Comparison of ENCODE assay signal across 20 mouse cellular contexts in genomic region chr16:30633906-30634746, GRCm38 (mm10). TPM values are rescaled to one million over a fixed set of nuclear protein-coding genes. Genes with fewer than 3 reads are reported as not detected.
A peak's percentile ranks its signal among the peaks of the same experiment; 100 is the strongest.
DNase-seq lines count a peak whose midpoint lies in the region; ATAC-seq and TF ChIP-seq lines count a peak whose summit lies in the region.
"Had no signal": no experiment of that assay in that cellular context is flagged by ENCODE, and none has a peak within 500 bp of the region (broad histone marks: within the 10 kb centered on the region; RNA-seq: fewer than 3 reads in every experiment).

No protein-coding gene starts in this region.

- WGBS in kidney, embryonic 16.5 days: 32% methylated on average over 8 of the region's 8 CpGs
- WGBS in embryonic facial prominence, embryonic 10.5 days: 65% methylated on average over 8 of the region's 8 CpGs
- 36% methylated on average over 8 of the region's 8 CpGs for WGBS in thymus, adult 2 months
- WGBS in forebrain, embryonic 11.5 days: 73% methylated on average over 8 of the region's 8 CpGs

- TF ChIP-seq POLR2A in thymus, adult 2 months (IDR thresholded peaks at IDR 0.05; ENCODE audit: control insufficient read depth, extremely low read depth, insufficient read depth, low read length, poor library complexity): no peak

- H3K9me3 ChIP-seq in kidney, embryonic 16.5 days (ENCODE audit: low read length): no peaks in the 10 kb centered on the region
- H3K9me3 ChIP-seq in embryonic facial prominence, embryonic 10.5 days: no peaks in the 10 kb centered on the region
- H3K9me3 ChIP-seq in forebrain, embryonic 11.5 days (ENCODE audit: control insufficient read depth, low read length): no peaks in the 10 kb centered on the region
- H3K9me3 ChIP-seq: forebrain, embryonic 13.5 days; hindbrain, embryonic 15.5 days; limb, embryonic 15.5 days; liver, embryonic 15.5 days; midbrain, embryonic 13.5 days had no signal

- no peaks in the 10 kb centered on the region for H3K4me1 ChIP-seq in kidney, embryonic 16.5 days (ENCODE audit: insufficient read depth, low read length)
- peaks cover 8% of the 10 kb centered on the region for H3K4me1 ChIP-seq in embryonic facial prominence, embryonic 10.5 days
- H3K4me1 ChIP-seq in thymus, adult 2 months (replicated peaks; ENCODE audit: control insufficient read depth, insufficient read depth, low read length): peaks cover 21% of the 10 kb centered on the region
- no peaks in the 10 kb centered on the region for H3K4me1 ChIP-seq in forebrain, embryonic 11.5 days (replicated peaks; ENCODE audit: control insufficient read depth, insufficient read depth, low read length)
- H3K4me1 ChIP-seq: forebrain, embryonic 13.5 days; hindbrain, embryonic 15.5 days; limb, embryonic 15.5 days; liver, embryonic 15.5 days; midbrain, embryonic 13.5 days had no signal

- no peak overlapping the region for H3K4me2 ChIP-seq in kidney, embryonic 16.5 days (replicated peaks; ENCODE audit: low read depth, low read length)
- no peak overlapping the region for H3K4me2 ChIP-seq in forebrain, embryonic 11.5 days (ENCODE audit: low read depth, low read length, severe bottlenecking)
- H3K4me2 ChIP-seq: forebrain, embryonic 13.5 days; hindbrain, embryonic 15.5 days; limb, embryonic 15.5 days; liver, embryonic 15.5 days; midbrain, embryonic 13.5 days had no signal

- H3K36me3 ChIP-seq in kidney, embryonic 16.5 days (ENCODE audit: insufficient read depth, low read length): no peaks in the 10 kb centered on the region
- H3K36me3 ChIP-seq in embryonic facial prominence, embryonic 10.5 days (replicated peaks): no peaks in the 10 kb centered on the region
- H3K36me3 ChIP-seq in thymus, adult 2 months (ENCODE audit: control insufficient read depth, insufficient read depth, low read length): no peaks in the 10 kb centered on the region
- no peaks in the 10 kb centered on the region for H3K36me3 ChIP-seq in forebrain, embryonic 11.5 days (ENCODE audit: control insufficient read depth, insufficient read depth, low read length)
- H3K36me3 ChIP-seq: hindbrain, embryonic 15.5 days; limb, embryonic 15.5 days; liver, embryonic 15.5 days; midbrain, embryonic 13.5 days had no signal

- no peaks in the 10 kb centered on the region for H3K27me3 ChIP-seq in kidney, embryonic 16.5 days (ENCODE audit: insufficient read depth, low read length)
- H3K27me3 ChIP-seq in embryonic facial prominence, embryonic 10.5 days (replicated peaks; ENCODE audit: low read depth, poor library complexity, severe bottlenecking): no peaks in the 10 kb centered on the region
- no peaks in the 10 kb centered on the region for H3K27me3 ChIP-seq in thymus, adult 2 months (ENCODE audit: control insufficient read depth, insufficient read depth, low read length)
- no peaks in the 10 kb centered on the region for H3K27me3 ChIP-seq in forebrain, embryonic 11.5 days (ENCODE audit: control insufficient read depth, insufficient read depth, low read length)
- H3K27me3 ChIP-seq: forebrain, embryonic 13.5 days; hindbrain, embryonic 15.5 days; limb, embryonic 15.5 days; liver, embryonic 15.5 days; midbrain, embryonic 13.5 days had no signal

- no peak for DNase-seq in kidney, adult 18-20 months
- peak; percentile 21 for DNase-seq in embryonic facial prominence, embryonic 10.5 days (ENCODE audit: low spot score)
- DNase-seq in thymus, adult 2 months: peak; percentile 53
- DNase-seq in adrenal gland, postnatal 4 days (ENCODE audit: low spot score in 2 of 2): no peak
- DNase-seq in forebrain, embryonic 11.5 days (ENCODE audit: low spot score): no peak
- DNase-seq in layer of hippocampus, adult 9-10 months (ENCODE audit: low spot score): no peak
- DNase-seq: adrenal gland, adult 8-10 months; cerebellum, postnatal 25 days; gastrocnemius, postnatal 25 days; heart, adult 2 months; heart, postnatal 36 days; kidney, adult 9 months; spleen, adult 18-20 months had no signal

- H3K9ac ChIP-seq in kidney, embryonic 16.5 days (replicated peaks; ENCODE audit: low read length): no peak overlapping the region
- no peak overlapping the region for H3K9ac ChIP-seq in forebrain, embryonic 11.5 days (ENCODE audit: low read length)
- H3K9ac ChIP-seq: forebrain, embryonic 13.5 days; hindbrain, embryonic 15.5 days; limb, embryonic 15.5 days; liver, embryonic 15.5 days; midbrain, embryonic 13.5 days had no signal

- no peak overlapping the region for H3K4me3 ChIP-seq in kidney, embryonic 16.5 days (ENCODE audit: low read length)
- H3K4me3 ChIP-seq in embryonic facial prominence, embryonic 10.5 days: no peak overlapping the region
- no peak overlapping the region for H3K4me3 ChIP-seq in thymus, adult 2 months (ENCODE audit: control insufficient read depth, insufficient read depth, low read length)
- no peak overlapping the region for H3K4me3 ChIP-seq in forebrain, embryonic 11.5 days (ENCODE audit: low read depth, low read length)
- H3K4me3 ChIP-seq: forebrain, embryonic 13.5 days; heart, adult 2 months; hindbrain, embryonic 15.5 days; layer of hippocampus, adult 2 months; limb, embryonic 15.5 days; liver, embryonic 15.5 days; midbrain, embryonic 13.5 days had no signal

- no peak overlapping the region for H3K27ac ChIP-seq in kidney, embryonic 16.5 days (ENCODE audit: low read length)
- no peak overlapping the region for H3K27ac ChIP-seq in embryonic facial prominence, embryonic 10.5 days (replicated peaks)
- H3K27ac ChIP-seq in thymus, adult 2 months (ENCODE audit: control insufficient read depth, insufficient read depth, low read length): peak overlapping the region; percentile 76
- no peak overlapping the region for H3K27ac ChIP-seq in forebrain, embryonic 11.5 days (ENCODE audit: low read depth, low read length)
- H3K27ac ChIP-seq: forebrain, embryonic 13.5 days; heart, adult 2 months; hindbrain, embryonic 15.5 days; layer of hippocampus, adult 2 months; limb, embryonic 15.5 days; liver, embryonic 15.5 days; midbrain, embryonic 13.5 days had no signal

- TF ChIP-seq CTCF in thymus, adult 2 months (IDR thresholded peaks at IDR 0.05; ENCODE audit: borderline replicate concordance, control insufficient read depth, extremely low read depth, insufficient read depth, low read length, poor library complexity): no peak

- peak; percentile 84; the same call in 1 of the 2 replicates for ATAC-seq in kidney, embryonic 16.5 days (ENCODE audit: low FRiP score, low TSS enrichment)
- no peak for ATAC-seq in forebrain, embryonic 11.5 days (replicated peaks; ENCODE audit: low FRiP score)
- ATAC-seq: forebrain, embryonic 13.5 days; midbrain, embryonic 13.5 days had no signal

RNA-seq across cellular contexts. Expression of gene Fam43a, which starts 34.6 kb away (rescaled TPM):
- 25.2 and 26.0 TPM in 2 replicates for polyA plus RNA-seq in kidney, embryonic 16.5 days (2015; fragmentation: Nextera tagmentation; extraction: Ambion mirVana)
- polyA plus RNA-seq in embryonic facial prominence, embryonic 10.5 days (2016; fragmentation: Nextera tagmentation; extraction: Ambion mirVana): 23.2 and 24.1 TPM in 2 replicates
- 17.0 and 22.3 TPM in 2 replicates for polyA plus RNA-seq in thymus, adult 2 months (2012; rRNA removed)
- total RNA-seq in adrenal gland, postnatal 4 days (2021): 10 to 100 TPM; 45.6 to 51.8 TPM
- polyA plus RNA-seq in forebrain, embryonic 11.5 days (2014; fragmentation: Nextera tagmentation; extraction: Ambion mirVana): 5.7 and 6.8 TPM in 2 replicates

RNA-seq across cellular contexts. Expression of gene Lsg1, which starts 46.7 kb away (rescaled TPM):
- polyA plus RNA-seq in kidney, embryonic 16.5 days (2015; fragmentation: Nextera tagmentation; extraction: Ambion mirVana): 62.2 and 69.0 TPM in 2 replicates
- polyA plus RNA-seq in embryonic facial prominence, embryonic 10.5 days (2016; fragmentation: Nextera tagmentation; extraction: Ambion mirVana): 87.1 and 95.3 TPM in 2 replicates
- 17.4 and 20.0 TPM in 2 replicates for polyA plus RNA-seq in thymus, adult 2 months (2012; rRNA removed)
- total RNA-seq in adrenal gland, postnatal 4 days (2021): 10 to 100 TPM; 51.5 to 52.0 TPM
- 77.4 and 80.7 TPM in 2 replicates for polyA plus RNA-seq in forebrain, embryonic 11.5 days (2014; fragmentation: Nextera tagmentation; extraction: Ambion mirVana)

Comparison
In these comparisons a context has a peak if more than half of its experiments do, and no peak if none do; other contexts are left out.
1. DNase-seq: peak in embryonic facial prominence, embryonic 10.5 days (single experiment) and thymus, adult 2 months (single experiment); none in kidney, adult 18-20 months (single experiment), adrenal gland, postnatal 4 days (0 of 2), forebrain, embryonic 11.5 days (single experiment) and layer of hippocampus, adult 9-10 months (single experiment).